Mouse (Mus musculus) olfactory bulb, adult 2 months (tissue): Measurements from ENCODE around the gene Tmem100.

Experiments
- CTCF ChIP-seq: fragments of 200-500 bp; IDR thresholded peaks from 2 replicates; pipeline ENCODE4 v1.5.1; 2012; ENCODE audit warnings: low read depth, mild to moderate bottlenecking, low read length, moderate library complexity; ENCODE audit not compliant: insufficient read depth
- POLR2A ChIP-seq: fragments of 200-500 bp; IDR thresholded peaks from 2 replicates; pipeline ENCODE4 v1.6.1; 2012; ENCODE audit warnings: mild to moderate bottlenecking, low read depth, low read length, moderate library complexity; ENCODE audit not compliant: insufficient read depth

DNA sequence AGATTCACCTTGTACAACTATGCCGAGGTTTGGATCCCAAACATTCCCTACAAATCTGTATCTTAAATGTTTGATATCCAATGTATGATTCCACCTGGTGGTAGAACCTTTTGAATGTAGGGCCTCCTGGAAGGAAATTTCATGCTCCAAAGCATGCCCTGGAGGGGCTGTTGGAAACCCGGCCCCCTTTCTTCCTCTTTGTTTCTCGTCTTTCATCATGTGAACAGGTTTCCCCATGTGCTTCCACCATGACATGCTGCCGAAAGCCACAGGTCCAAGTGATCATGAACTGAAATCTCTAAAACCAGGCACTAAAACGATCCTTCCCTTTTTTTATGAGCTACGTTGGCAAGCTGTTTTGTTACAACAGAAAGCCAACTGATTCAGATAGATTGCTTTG, 16.5 kb upstream of the Tmem100 start:
- TF ChIP-seq CTCF (no peak), POLR2A (no peak)
